Mouse (Mus musculus): ENCODE results near the gene Arhgap42.

Arhgap42 gene

DNA sequence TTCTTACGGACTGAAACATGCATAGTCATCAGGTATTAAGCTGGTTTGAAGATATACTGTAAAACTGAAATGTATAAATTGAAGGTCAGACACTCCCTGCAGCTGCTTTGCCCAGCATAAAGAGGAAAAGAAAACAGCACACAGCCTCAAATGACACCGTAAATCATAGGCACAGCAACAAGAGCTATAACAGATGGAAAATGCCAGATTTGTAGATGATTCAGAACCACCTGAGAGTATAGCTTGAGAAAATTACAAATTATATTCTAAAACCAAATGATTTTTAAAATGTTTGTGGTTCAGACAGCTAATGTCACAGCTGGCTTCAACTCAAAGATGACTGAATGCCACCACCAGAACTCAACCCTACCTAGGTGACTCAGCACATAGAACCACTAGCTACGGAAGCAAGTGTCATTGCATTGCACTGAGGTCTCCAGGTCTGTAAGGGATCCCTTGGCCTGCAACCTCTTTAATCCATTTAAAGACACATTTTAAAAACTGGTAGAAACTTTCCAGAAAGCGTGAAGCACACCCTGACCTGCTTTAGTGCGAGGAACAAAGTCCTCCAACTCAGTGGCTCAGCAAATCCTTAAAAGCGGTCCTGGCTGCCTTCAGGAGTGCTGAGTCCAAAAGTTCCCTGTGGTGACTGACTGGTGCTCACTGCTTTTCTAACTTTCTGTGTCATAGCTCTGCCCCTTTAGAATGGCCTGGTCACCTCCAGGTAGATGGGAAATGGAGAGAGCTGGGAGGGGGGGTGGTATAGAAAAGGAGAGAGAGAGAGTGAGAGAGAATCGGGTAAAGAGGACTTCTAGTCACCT is 94.4 kb downstream of the Arhgap42 start:
- in situ Hi-C loops (cut with MboI, MseI) = no loop called here

- in situ Hi-C loops (cut with MboI, MseI) = no loop called here
Measured at GRCm38 (mm10) chr9:9143102-9143501, 95.8 kb downstream of the Arhgap42 start.

GRCm38 (mm10) chr9:9142561-9142960 is 96.3 kb downstream of the Arhgap42 start:
- in situ Hi-C loops (cut with MboI, MseI) = no loop called here

DNA sequence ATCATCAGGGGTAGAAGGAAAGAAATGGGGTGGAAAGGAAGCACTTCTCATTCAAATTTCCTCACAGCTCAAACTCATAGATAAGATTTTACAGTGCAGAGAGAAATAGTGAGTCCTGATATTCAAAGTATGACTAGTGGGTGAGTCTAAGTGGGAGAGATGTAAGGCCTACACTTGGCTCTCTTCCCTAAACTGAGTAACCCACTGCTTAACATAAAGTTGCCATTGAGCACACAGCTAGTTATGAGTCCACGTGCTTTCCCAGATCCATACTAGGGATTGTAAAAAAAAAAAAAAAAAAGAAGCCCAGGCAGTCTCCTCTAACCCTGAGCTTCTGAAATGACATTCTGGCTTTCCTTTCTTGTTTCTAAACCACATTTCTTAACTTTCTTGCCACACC is 96.8 kb downstream of the Arhgap42 start:
- in situ Hi-C loops (cut with MboI, MseI) = no loop called here

- in situ Hi-C loops (cut with MboI, MseI) = loop anchor here in 1 of 2 experiments (10.0 kb wide), 1 partner anchor 334 kb away; no protein-coding TSS in a partner anchor
Measured at GRCm38 (mm10) chr9:9128996-9129694, 109.8 kb downstream of the Arhgap42 start.

- in situ Hi-C loops (cut with MboI, MseI) = loop anchor here in 1 of 2 experiments (10.0 kb wide), 1 partner anchor 332 kb away; no protein-coding TSS in a partner anchor
Measured at GRCm38 (mm10) chr9:9127041-9127755, 111.7 kb downstream of the Arhgap42 start.

GRCm38 (mm10) chr9:9124156-9124555 is 114.7 kb downstream of the Arhgap42 start:
- in situ Hi-C loops (cut with MboI, MseI) = loop anchor here in 1 of 2 experiments (10.0 kb wide), 1 partner anchor 329 kb away; no protein-coding TSS in a partner anchor

DNA sequence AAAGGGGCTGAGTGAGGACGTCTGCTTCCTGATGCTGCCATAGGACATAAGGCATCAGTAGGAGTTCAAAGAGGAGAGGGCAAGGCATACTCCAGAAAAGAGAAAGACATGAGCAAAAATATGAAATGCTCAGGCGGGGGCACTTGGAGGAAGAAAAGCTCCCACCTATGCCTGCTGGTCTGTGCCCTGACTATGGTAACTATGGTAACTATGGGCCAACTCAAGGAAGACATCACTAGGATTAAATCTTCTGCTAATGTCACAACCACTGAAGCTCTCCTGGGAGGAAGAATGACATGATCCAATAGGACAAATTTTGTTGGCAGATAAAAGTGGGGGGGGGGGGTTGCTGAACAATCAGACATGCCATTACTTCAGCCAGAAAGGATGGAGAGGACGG is 124.6 kb downstream of the Arhgap42 start:
- in situ Hi-C loops (cut with MboI, MseI) = no loop called here

- in situ Hi-C loops (cut with MboI, MseI) = no loop called here
Measured at GRCm38 (mm10) chr9:9113847-9114246, 125.1 kb downstream of the Arhgap42 start.

- in situ Hi-C loops (cut with MboI, MseI) = no loop called here
Measured at GRCm38 (mm10) chr9:9112921-9113320, 126.0 kb downstream of the Arhgap42 start.

GRCm38 (mm10) chr9:9107697-9108096 is 131.2 kb downstream of the Arhgap42 start:
- in situ Hi-C loops (cut with MboI, MseI) = no loop called here

- in situ Hi-C loops (cut with MboI, MseI) = no loop called here
Measured at GRCm38 (mm10) chr9:9104761-9105160, 134.1 kb downstream of the Arhgap42 start.

GRCm38 (mm10) chr9:9102158-9102514 is 136.8 kb downstream of the Arhgap42 start:
- in situ Hi-C loops (cut with MboI, MseI) = no loop called here

GRCm38 (mm10) chr9:9101482-9102157 is 137.3 kb downstream of the Arhgap42 start:
- in situ Hi-C loops (cut with MboI, MseI) = no loop called here

DNA sequence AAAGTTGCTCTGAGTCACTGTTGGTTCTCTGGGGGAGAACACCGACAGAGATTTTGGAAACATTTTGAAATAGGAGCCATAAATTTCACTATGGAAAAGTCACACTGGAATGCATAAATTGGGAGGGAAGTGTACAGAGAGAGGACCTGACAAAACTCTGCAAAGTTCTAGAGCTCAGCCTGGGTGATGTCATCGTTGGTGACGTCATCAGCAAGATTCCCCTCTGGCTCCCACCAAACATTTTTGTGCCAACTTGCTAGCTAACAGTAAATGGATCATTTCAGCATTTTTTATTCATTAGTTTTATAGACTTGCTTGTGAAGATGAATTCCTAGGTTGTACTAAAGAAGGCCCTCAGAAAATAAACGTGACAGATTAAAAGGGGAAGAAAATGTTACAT is 137.8 kb downstream of the Arhgap42 start:
- in situ Hi-C loops (cut with MboI, MseI) = no loop called here

DNA sequence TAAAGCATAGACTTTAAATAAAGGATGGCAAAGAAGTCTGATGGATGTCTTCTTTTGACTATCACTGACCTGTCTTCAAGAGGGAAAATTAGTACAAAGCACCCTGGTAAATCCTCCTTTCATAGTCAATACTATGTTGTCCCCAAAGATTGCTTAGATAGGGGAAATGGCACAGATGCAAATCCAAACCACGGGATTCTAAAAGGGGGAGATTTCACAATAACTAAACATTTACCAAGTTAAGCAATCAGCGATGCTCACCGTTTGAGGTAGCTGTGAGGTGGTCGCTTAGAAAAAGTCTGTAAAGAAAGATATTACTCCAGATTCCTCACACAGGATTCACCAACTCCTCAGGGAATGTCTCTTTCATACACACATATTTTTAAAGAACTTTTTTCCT is 141.1 kb downstream of the Arhgap42 start:
- in situ Hi-C loops (cut with MboI, MseI) = no loop called here

- in situ Hi-C loops (cut with MboI, MseI) = no loop called here
Measured at GRCm38 (mm10) chr9:9096761-9097160, 142.1 kb downstream of the Arhgap42 start.

DNA sequence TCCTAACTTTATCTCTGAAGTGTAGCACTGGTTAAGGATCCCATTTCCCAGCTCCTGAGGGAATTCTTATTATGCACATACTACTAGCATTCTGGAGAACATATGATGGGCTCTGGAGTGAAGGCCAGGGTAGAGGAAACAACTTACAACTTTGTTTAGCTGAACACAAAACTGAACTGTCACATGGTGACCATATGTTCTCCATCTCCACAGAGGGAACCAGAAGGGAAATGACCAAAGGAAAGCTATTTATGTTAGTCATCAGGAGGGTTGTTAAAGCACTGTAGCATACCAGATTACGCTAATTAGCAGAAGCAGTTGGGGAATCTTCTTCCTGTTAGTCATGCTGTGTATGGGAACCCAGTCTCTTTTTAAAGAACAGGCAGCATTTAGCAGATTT is 145.8 kb downstream of the Arhgap42 start:
- in situ Hi-C loops (cut with MboI, MseI) = no loop called here

DNA sequence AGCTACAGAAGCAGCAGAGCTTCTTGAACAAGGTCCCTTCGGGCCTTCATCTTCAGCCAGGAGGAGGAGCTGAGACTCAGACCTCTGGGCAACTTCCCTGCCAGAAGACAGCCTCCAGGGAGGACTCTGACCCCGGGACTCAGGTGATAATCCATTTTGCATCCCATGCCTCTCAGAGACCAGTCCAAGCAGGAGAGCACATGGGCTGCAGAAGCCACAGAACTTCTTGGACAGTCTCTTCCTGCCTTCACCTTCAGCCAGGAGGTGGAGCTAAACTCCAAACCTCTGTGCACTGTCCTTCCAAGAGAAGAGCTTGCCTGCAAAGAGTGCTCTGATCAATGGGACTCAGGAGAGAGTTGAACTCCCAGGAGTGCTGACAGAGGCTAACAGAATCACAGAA is 155.5 kb downstream of the Arhgap42 start:
- in situ Hi-C loops (cut with MboI, MseI) = no loop called here

- in situ Hi-C loops (cut with MboI, MseI) = no loop called here
Measured at GRCm38 (mm10) chr9:9052920-9053319, 186.0 kb downstream of the Arhgap42 start.

DNA sequence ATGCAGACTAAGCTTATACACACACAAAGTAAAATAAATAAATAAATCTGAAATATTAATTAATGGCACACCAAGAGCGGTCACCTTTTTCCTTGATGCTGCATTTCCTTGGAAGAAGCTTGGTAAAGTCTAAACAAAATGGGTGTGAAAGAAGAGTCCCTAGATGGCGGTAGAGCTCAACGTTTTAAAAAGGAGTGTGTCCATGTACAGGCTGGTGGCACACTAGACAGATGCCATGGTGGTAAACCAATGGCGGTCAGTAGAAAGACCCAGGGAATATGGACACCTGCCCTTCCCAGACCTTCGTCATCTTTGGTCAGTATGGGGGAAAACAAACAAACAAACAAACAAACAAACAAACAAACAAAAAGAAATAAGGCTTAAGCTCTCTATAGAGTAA is 187.7 kb downstream of the Arhgap42 start:
- in situ Hi-C loops (cut with MboI, MseI) = no loop called here
